Mouse (Mus musculus) heart, adult 2 months (tissue): ENCODE results near the gene Fcho2. TPM values are rescaled to one million over a fixed set of nuclear protein-coding genes. Genes with fewer than 3 reads are reported as not detected.

ENCODE experiments used
- DNase-seq, 2 experiments: peaks; one replicate each; pipeline ENCODE4 v3.0.0; 2021
- H3K27ac ChIP-seq: fragments of 200-600 bp; 2 replicates; pipeline ENCODE4 v1.8.1; 2022
- H3K27me3 ChIP-seq: fragments of 200-500 bp; 2 replicates; pipeline ENCODE4 v1.6.1; 2012; ENCODE audit warnings: mild to moderate bottlenecking, low read length, inconsistent platforms, mixed read lengths; ENCODE audit not compliant: control insufficient read depth, insufficient read depth
- H3K36me3 ChIP-seq: fragments of 200-500 bp; 2 replicates; pipeline ENCODE4 v1.6.1; 2012; ENCODE audit warnings: low read length, inconsistent platforms; ENCODE audit not compliant: control insufficient read depth, insufficient read depth
- H3K4me1 ChIP-seq: fragments of 200-500 bp; 2 replicates; pipeline ENCODE4 v1.6.1; 2011; ENCODE audit warnings: low read length; ENCODE audit not compliant: control insufficient read depth, insufficient read depth
- H3K4me3 ChIP-seq: fragments of 200-600 bp; 2 replicates; pipeline ENCODE4 v1.8.1; 2022
- H3K79me2 ChIP-seq: fragments of 200-500 bp; replicated peaks from 2 replicates; pipeline ENCODE4 v1.6.1; 2012; ENCODE audit warnings: mild to moderate bottlenecking, inconsistent platforms, low read length, moderate library complexity, mixed read lengths; ENCODE audit not compliant: control insufficient read depth, insufficient read depth
- H3K9ac ChIP-seq: fragments of 200-500 bp; 2 replicates; pipeline ENCODE4 v1.6.1; 2012; ENCODE audit warnings: low read depth, mild to moderate bottlenecking, control low read depth, inconsistent platforms, low read length, mixed read lengths
- CTCF ChIP-seq: fragments of 200-600 bp; IDR thresholded peaks from 2 replicates; pipeline ENCODE4 v1.8.1; 2022; ENCODE audit warnings: antibody characterized with exemption, mild to moderate bottlenecking, moderate library complexity
- EP300 ChIP-seq: fragments of 200-500 bp; IDR thresholded peaks from 2 replicates; pipeline ENCODE4 v1.6.1; 2011; ENCODE audit warnings: low read depth, low read length, control low read depth; ENCODE audit not compliant: insufficient read depth
- POLR2A ChIP-seq: fragments of 200-500 bp; IDR thresholded peaks from 2 replicates; pipeline ENCODE4 v1.6.1; 2011; ENCODE audit warnings: mild to moderate bottlenecking, low read depth, low read length, control low read depth; ENCODE audit not compliant: insufficient read depth
- WGBS: fragments of 180-500 bp; shearing (Covaris S2); methylation state at CpG from one replicate; pipeline ENCODE4 v1.1.7; 2018; 5-methylcytosine and 5-hydroxymethylcytosine counted together
- intact Hi-C: fragments of 180-260 bp; cut with DNase I; formaldehyde crosslinking; loops from one replicate; pipeline ENCODE4 v1.15.1; 2025
- polyA plus RNA-seq: library from polyadenylated mRNA; depleted of rRNA; stranded (reverse); fragments of >200 nt; gene quantifications from 2 replicates; pipeline ENCODE4 v1.2.3, GENCODE M21; 2012
- total RNA-seq, 2 experiments: library from RNA; stranded (reverse); gene quantifications; 2 replicates each; pipeline ENCODE4 v1.2.3; 2021

Gene Fcho2
- total and polyA plus RNA-seq, 3 experiments, result 11.8 to 37.6 (median 35.4) TPM

DNA sequence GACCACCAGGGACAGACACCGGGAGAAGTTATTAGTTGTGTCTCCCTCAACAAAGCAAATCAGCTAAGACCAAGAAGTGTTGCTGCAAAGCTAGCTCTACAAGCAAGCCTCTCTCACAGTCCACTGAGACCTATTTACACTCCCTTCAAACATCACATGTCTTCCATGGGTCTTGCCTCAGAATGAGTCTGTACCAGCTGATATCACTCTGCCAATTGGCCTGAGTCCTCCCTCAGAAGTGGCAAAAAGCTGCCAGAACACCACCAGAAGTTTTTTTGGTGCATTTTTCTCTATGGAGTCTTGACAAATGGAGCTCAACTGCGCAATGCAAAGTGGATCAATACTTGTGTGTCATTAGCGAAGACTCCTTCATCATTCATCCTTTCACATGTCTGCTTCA is 19.7 kb downstream of the Fcho2 start:
- intact Hi-C loops, result no loop called here
- Histone ChIP-seq H3K27me3 (no peaks in the 10 kb centered on the region), H3K4me1 (peaks cover 3% of the 10 kb centered on the region), H3K4me3 (no peak overlapping the region), H3K36me3 (peaks cover 13% of the 10 kb centered on the region), H3K9ac (no peak overlapping the region), H3K79me2 (peaks cover 10% of the 10 kb centered on the region), H3K27ac (no peak overlapping the region)
- no peak for DNase-seq
- TF ChIP-seq CTCF (no peak), EP300 (no peak), POLR2A (no peak)
- WGBS, result 97% methylated on average over 3 of the region's 3 CpGs

DNA sequence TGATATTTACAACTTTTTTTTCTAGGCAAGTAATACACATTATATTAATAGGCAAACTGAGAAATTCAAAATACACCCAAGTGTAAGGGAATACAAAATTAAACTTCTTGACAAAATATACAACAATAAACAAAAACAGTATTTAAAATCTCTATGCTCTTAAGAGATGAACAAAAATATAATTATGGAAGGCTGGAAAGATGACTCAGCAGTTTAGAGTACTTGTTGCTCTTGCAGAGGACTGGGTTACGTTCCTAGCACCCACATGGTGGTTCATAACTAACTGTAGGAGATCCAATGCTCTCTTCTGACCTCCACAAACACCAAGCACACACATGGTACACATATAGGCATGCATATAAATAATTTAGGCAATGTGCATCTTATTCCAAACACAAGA is 22.4 kb downstream of the Fcho2 start:
- WGBS, result 91% methylated on average over 1 of the region's 1 CpGs

DNA sequence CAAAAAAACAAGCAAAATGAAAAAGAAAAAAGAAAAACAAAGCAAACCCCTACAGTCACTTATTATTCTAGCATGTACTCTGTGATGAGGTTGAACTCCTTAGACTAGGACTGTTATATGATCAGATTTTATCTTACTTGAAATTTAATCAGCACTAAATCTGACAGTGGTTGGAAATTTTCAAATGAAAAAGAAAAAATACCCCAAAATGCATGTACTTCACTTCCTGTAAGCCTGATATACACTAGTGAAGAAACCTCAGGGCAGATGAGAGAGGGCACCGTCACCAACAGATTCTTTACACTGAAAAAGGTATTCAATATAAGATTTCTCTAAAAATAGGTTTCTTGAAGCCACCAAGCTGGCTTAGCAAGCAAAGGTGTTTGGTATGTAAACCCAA is 23.6 kb downstream of the Fcho2 start:
- Histone ChIP-seq H3K9ac (no peak overlapping the region), H3K4me1 (peaks cover 3% of the 10 kb centered on the region), H3K79me2 (peaks cover 3% of the 10 kb centered on the region), H3K27ac (no peak overlapping the region), H3K36me3 (peaks cover 15% of the 10 kb centered on the region), H3K27me3 (no peaks in the 10 kb centered on the region), H3K4me3 (no peak overlapping the region)
- DNase-seq, result no peak
- 98% methylated on average over 1 of the region's 1 CpGs for WGBS
- intact Hi-C loops, result no loop called here
- no peak for TF ChIP-seq EP300
- no peak for TF ChIP-seq POLR2A
- TF ChIP-seq CTCF, result no peak

More for the DNA sequence above, 22.4 kb downstream of the Fcho2 start:
- H3K9ac ChIP-seq, result no peak overlapping the region
- H3K4me3 ChIP-seq, result no peak overlapping the region
- DNase-seq, result no peak
- no peaks in the 10 kb centered on the region for H3K27me3 ChIP-seq
- no peak for TF ChIP-seq CTCF
- TF ChIP-seq POLR2A, result no peak
- no peak for TF ChIP-seq EP300
- no peak overlapping the region for H3K27ac ChIP-seq
- H3K36me3 ChIP-seq, result peaks cover 11% of the 10 kb centered on the region
- intact Hi-C loops, result no loop called here
- peaks cover 5% of the 10 kb centered on the region for H3K79me2 ChIP-seq
- peaks cover 3% of the 10 kb centered on the region for H3K4me1 ChIP-seq

DNA sequence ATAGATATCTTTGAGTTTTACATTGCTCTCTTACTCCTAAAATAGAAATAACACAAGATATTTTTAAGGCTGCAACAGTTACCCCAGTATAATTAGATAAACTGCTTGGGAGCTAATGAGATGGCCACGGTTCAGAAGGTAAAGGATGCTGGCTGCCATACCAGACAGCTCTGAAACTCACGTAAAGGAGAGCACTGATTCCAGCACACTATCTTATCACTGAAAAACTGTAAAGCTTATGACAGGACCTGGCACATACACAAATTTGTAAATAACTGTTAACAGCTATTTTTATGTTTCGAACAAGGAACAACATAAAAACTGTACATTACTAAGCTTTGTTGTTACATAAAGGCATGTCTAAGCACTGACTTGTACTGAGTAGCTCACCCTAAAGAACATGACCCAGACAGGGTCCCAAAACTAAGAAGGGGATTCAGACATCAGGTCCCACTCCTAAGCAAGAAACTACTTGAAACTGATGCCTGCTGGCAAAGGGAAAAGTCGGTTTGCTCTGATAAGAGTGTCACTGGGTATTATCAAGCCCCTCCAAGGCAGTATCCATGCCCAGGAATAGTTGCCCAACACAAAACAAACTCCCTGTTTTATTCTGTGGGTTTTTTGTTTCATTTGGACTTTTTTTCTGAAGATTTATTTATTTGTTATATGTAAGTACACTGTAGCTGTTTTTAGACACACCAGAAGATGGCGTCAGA is 28.1 kb downstream of the Fcho2 start:
- 63% methylated on average over 5 of the region's 5 CpGs for WGBS
- Histone ChIP-seq H3K9ac (no peak overlapping the region), H3K4me1 (peaks cover 1% of the 10 kb centered on the region), H3K4me3 (no peak overlapping the region), H3K36me3 (peaks cover 10% of the 10 kb centered on the region), H3K27ac (no peak overlapping the region), H3K27me3 (no peaks in the 10 kb centered on the region), H3K79me2 (no peaks in the 10 kb centered on the region; the same call in none of the 2 replicates)
- no peak for DNase-seq
- no peak for TF ChIP-seq POLR2A
- TF ChIP-seq CTCF, result 0 out of 2 replicates have a peak, but pooled peaks have one; percentile 3
- TF ChIP-seq EP300, result no peak
- intact Hi-C loops, result no loop called here

DNA sequence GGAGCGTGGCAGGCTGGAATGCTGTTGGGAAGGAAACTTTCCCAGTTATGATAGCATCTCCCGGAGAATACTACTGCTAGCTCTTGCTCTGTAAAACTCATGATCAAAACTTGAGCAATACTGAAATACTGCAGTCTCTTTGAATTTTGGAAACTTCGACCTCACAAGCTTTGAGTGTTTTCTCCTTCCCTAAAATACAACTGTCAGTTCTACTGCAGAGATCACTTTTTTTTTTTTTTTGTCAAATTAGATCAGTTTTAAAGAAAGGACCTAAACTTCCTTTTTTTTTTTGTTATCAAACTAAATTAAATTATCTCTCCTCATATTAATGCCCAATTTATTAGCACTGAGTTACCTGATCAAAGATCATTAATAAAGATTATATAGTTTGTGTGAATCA is 37.3 kb downstream of the Fcho2 start:
- TF ChIP-seq POLR2A, result no peak
- TF ChIP-seq CTCF, result no peak
- TF ChIP-seq EP300, result no peak
- Histone ChIP-seq H3K27ac (no peak overlapping the region), H3K4me1 (no peaks in the 10 kb centered on the region), H3K79me2 (no peaks in the 10 kb centered on the region), H3K36me3 (no peaks in the 10 kb centered on the region; the same call in 1 of the 2 replicates), H3K27me3 (no peaks in the 10 kb centered on the region), H3K4me3 (no peak overlapping the region), H3K9ac (no peak overlapping the region)
- no peak for DNase-seq
- intact Hi-C loops, result no loop called here
- 78% methylated on average over 3 of the region's 3 CpGs for WGBS

DNA sequence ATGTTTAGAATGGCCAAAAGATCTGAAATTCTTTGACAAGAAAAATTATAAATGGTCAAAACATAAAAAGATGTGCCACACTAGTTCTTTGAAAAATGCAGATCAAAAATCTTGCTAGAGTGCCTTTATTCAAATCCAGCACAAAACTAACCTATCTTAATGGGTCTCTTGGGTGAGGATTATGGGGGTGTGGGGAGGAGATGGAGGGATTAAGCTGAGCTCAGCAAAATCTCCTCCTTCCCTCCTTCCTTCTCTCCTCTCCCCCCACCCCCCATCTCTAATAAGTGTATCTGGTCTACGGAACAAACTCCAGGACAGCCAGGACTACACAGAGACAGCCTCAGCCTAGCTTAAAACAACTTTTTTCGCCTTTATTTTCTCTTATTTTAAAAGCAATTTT is 43.8 kb downstream of the Fcho2 start:
- TF ChIP-seq POLR2A, result no peak
- TF ChIP-seq CTCF, result no peak
- TF ChIP-seq EP300, result no peak

More for the DNA sequence above, 43.8 kb downstream of the Fcho2 start:
- Histone ChIP-seq H3K4me3 (no peak overlapping the region), H3K4me1 (0 out of 2 replicates have a peak, but pooled peaks cover 1% of the 10 kb centered on the region), H3K79me2 (no peaks in the 10 kb centered on the region; the same call in 1 of the 2 replicates), H3K27me3 (no peaks in the 10 kb centered on the region), H3K27ac (no peak overlapping the region), H3K36me3 (peaks cover 5% of the 10 kb centered on the region), H3K9ac (no peak overlapping the region)
- no peak for DNase-seq
- intact Hi-C loops, result loop anchor here (5.0 kb wide), 1 partner anchor 41 kb away; no protein-coding TSS in a partner anchor
- 93% methylated on average over 2 of the region's 2 CpGs for WGBS
